Mouse (Mus musculus): ENCODE measurements at regions not wholly inside any gene's neighbourhood (a gene's known extent, or its start where the extent isn't known, plus 50 kb on each side); places are given as distances from the start of the nearest gene placed in this dataset.

DNA sequence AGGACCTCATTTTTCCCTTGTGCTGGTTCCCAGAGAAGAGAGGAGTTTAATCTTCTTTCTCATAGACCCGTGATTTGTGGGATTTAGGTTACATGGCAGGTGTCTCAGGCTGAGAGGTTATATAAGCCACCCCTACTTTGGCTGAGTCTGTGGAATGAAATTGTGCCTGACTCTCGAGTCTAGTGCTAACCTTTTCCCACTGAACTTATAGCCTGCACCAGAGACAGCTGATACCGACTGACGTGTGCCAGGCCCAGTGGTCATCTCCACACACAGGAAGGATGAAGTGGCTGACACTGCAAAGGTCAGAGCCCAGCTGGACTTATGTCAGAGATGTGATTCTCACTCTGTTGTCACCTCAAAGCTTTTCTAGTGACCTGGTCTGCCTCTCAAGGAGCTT, 251.2 kb downstream of the Icos start:
- TF ChIP-seq FLI1 (IDR thresholded peaks at IDR 0.05; ENCODE audit: low read length) (no peak), GATA1 (IDR thresholded peaks at IDR 0.05; ENCODE audit: borderline replicate concordance, low read length) (no peak)

Data from megakaryocyte, embryonic 14.5 days (primary cell).